Mouse (Mus musculus): ENCODE data around the gene Elp1. TPM values are rescaled to one million over a fixed set of nuclear protein-coding genes. Genes with fewer than 3 reads are reported as not detected.
A peak's percentile ranks its signal among the peaks of the same experiment; 100 is the strongest.

Elp1 gene
- 38.6 and 40.7 TPM in 2 replicates for polyA plus RNA-seq (2015; fragmentation: Nextera tagmentation; extraction: Ambion mirVana)

DNA sequence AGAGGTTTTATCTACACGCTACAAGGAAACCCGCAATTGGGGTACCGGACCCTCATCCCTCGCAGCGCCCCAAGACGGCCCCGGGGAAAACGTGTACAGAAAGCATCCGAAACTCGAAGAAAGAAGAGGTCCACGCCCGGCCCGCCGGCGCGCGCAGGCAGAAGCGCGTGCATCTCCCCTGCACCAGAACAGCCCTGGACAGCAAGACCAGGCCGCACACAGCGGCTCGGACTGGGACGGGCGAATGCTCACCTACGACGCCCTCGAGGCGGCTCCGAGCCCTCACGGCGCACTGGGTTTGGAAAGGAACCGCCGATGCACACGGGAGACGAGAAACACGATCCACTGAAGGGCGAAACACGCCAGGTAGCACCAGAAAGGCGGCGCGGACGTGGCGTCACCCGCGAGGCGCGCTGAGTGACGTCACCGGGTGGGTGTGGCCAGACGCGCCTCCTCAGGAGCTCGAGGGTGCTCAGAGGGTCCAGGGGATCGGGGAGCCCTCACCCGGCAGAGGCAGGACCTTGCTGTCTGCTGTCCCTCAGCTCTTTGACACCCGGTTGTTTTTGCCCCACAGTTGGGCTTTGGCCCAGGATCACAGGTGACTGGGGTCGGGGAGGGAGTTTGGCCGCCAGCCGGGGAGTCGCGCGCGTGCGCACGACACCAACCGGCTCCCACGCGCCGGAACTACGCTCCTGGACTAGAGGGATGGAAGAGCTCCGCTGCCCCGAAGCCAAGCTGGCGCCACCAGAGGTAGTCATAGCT lies at the start of gene Elp1, which contains the start of gene Fam206a:
Elp1 (minus strand) TSS at position 425 of the 762 bp plus-strand sequence.
Fam206a (plus strand) TSS at position 439 of the 762 bp plus-strand sequence.
- peak; percentile 94 for ATAC-seq (ENCODE audit: insufficient number of reproducible peaks, low FRiP score, low TSS enrichment, low read depth)
- WGBS = under 1% methylated on average over 72 of the region's 72 CpGs
- Histone ChIP-seq H3K9me3 (replicated peaks) (no peaks in the 10 kb centered on the region), H3K27me3 (no peaks in the 10 kb centered on the region), H3K4me2 (replicated peaks) (peak within 1 kb of the TSS; percentile 87), H3K4me1 (peaks cover 26% of the 10 kb centered on the region), H3K9ac (peak within 1 kb of the TSS; percentile 79), H3K36me3 (peaks cover 46% of the 10 kb centered on the region), H3K27ac (replicated peaks) (peak within 1 kb of the TSS; percentile 83), H3K4me3 (replicated peaks) (peak within 1 kb of the TSS; percentile 77)

DNA sequence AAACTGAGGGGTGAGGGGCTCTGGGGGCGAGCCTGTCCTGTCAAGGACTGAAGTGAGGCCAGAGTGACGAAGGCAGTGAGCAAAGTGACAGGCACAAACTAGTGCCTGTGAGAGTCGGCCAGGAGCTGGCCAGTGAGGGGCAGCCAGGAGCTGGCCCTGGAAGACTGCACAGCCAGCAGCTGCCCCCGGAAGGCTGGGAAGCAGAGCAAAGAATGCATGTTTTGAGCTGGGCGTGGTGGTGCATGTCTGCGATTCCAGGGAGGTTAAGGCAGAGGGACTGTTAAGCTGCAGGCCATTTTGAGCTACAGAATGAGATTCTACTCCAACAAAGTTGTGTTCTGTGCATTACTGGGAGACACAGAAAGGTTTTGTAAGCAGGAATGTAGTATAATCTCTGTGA lies 48.6 kb upstream of the Elp1 start:
- ATAC-seq (ENCODE audit: insufficient number of reproducible peaks, low FRiP score, low TSS enrichment, low read depth) = no peak
- Histone ChIP-seq H3K4me3 (replicated peaks) (no peak overlapping the region), H3K36me3 (0 out of 2 replicates have a peak, but pooled peaks cover 3% of the 10 kb centered on the region), H3K27me3 (no peaks in the 10 kb centered on the region), H3K9ac (no peak overlapping the region), H3K4me1 (peaks cover 5% of the 10 kb centered on the region; the same call in 1 of the 2 replicates), H3K27ac (replicated peaks) (peak overlapping the region; percentile 8), H3K9me3 (replicated peaks) (no peaks in the 10 kb centered on the region), H3K4me2 (replicated peaks) (no peak overlapping the region)
- 20% methylated on average over 6 of the region's 6 CpGs for WGBS

DNA sequence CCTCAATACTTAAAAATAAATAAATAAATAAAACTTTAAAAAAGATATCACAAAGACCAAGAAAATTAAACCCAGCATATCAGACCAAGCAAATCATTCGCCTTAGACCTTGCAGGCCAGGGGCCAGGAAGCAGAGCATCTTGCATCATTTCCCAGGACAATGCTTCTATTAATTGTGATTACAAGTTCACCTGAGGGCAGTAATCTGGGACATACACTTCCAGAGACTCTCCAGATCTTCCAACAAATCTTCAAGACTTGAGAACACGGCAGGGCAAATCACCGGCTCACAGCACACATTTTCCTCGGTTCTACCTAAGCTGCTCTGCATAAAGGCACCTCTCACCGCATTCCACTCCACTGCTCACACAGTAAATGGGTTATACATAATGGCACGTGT lies 45.9 kb upstream of the Elp1 start:
- ATAC-seq (ENCODE audit: insufficient number of reproducible peaks, low FRiP score, low TSS enrichment, low read depth) = no peak
- 74% methylated on average over 6 of the region's 6 CpGs for WGBS
- Histone ChIP-seq H3K36me3 (peaks cover 17% of the 10 kb centered on the region; the same call in 1 of the 2 replicates), H3K9me3 (replicated peaks) (no peaks in the 10 kb centered on the region), H3K4me1 (peaks cover 5% of the 10 kb centered on the region; the same call in 1 of the 2 replicates), H3K27ac (replicated peaks) (no peak overlapping the region), H3K4me2 (replicated peaks) (no peak overlapping the region), H3K9ac (no peak overlapping the region), H3K4me3 (replicated peaks) (no peak overlapping the region), H3K27me3 (no peaks in the 10 kb centered on the region)

DNA sequence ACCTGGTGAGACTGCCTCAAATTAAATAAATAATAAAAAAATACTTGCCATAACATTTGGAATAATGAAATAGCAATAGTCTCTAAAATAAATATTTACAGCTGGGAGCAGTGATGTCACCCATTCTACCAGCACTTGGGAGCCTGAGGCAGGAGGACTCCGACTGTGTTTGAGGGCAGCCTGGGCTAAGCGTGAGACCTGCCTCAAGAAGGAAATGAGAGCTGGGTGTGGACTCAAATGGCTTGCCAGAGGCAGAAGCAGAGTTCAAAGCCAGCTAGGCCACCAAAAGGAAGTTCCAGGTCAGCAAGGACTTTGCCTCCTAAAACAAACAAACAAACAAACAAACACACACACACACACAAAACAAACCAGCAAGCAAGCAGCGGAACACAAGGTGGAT lies 45.3 kb upstream of the Elp1 start:
- no peak overlapping the region for H3K9ac ChIP-seq
- H3K4me1 ChIP-seq = peaks cover 5% of the 10 kb centered on the region; the same call in 1 of the 2 replicates
- H3K9me3 ChIP-seq (replicated peaks) = no peaks in the 10 kb centered on the region
- no peak overlapping the region for H3K4me2 ChIP-seq (replicated peaks)
- no peaks in the 10 kb centered on the region for H3K27me3 ChIP-seq
- no peak overlapping the region for H3K27ac ChIP-seq (replicated peaks)
- no peak overlapping the region for H3K4me3 ChIP-seq (replicated peaks)
- ATAC-seq (ENCODE audit: insufficient number of reproducible peaks, low FRiP score, low TSS enrichment, low read depth) = no peak
- WGBS = 81% methylated on average over 3 of the region's 3 CpGs
- H3K36me3 ChIP-seq = peaks cover 17% of the 10 kb centered on the region; the same call in 1 of the 2 replicates

DNA sequence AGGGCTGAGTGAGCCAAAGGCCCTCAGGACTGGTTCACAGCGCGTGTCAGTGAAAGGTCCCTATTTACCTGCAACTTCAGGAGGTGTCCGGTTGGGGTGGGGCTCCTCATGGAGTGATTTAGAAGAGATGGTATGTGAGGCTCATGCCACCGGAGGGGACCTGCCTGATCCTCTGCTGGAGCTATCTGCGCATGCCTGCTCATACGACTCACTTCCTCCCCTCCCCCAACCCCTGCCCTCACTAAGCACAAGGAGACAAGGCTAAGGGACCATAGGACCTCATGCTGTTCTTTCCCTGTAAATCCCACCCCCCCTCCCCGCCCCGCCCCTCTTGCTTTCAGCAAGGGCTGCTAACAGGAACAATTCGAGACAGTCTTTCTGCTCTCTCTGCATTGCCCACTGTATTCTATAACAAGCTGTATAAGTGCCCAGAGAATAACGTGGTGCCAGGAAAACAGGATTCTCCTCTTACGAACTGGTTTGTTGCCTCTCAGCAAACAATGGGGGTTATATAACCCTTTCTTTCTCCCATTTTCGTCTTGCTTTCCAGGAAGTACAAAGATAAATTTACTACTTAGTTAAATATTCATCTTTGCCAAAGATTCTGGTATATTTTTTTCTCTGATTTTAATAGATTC lies 43.9 kb upstream of the Elp1 start:
- Histone ChIP-seq H3K9ac (no peak overlapping the region), H3K4me2 (replicated peaks) (no peak overlapping the region), H3K27me3 (no peaks in the 10 kb centered on the region), H3K27ac (replicated peaks) (0 out of 2 replicates have a peak overlapping the region, but pooled peaks have one; percentile 2), H3K36me3 (peaks cover 18% of the 10 kb centered on the region; the same call in 1 of the 2 replicates), H3K4me3 (replicated peaks) (no peak overlapping the region), H3K9me3 (replicated peaks) (no peaks in the 10 kb centered on the region), H3K4me1 (peaks cover 5% of the 10 kb centered on the region; the same call in 1 of the 2 replicates)
- peak; percentile 36; the same call in 1 of the 2 replicates for ATAC-seq (ENCODE audit: insufficient number of reproducible peaks, low FRiP score, low TSS enrichment, low read depth)
- 58% methylated on average over 12 of the region's 12 CpGs for WGBS

DNA sequence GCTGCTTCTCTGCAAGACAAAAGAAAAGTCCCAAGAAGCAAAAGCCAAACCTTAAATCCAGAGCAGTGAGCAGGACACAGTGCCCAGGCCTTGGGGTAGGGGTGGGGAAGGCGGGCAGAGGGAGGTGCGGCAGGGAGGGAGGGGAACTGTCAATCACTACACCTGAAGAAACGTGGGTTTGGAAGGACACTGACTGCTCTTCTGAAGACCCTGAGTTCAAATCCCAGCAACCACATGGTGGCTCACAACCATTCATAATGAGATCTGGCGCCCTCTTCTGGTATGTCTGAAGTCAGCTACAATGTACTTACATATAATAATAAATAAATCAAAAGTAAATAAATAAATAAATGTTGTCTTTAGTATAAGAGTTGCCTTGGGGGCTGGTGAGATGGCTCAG lies 42.8 kb upstream of the Elp1 start:
- 89% methylated on average over 4 of the region's 4 CpGs for WGBS
- no peak overlapping the region for H3K4me3 ChIP-seq (replicated peaks)
- no peak overlapping the region for H3K9ac ChIP-seq
- H3K27me3 ChIP-seq = no peaks in the 10 kb centered on the region
- peaks cover 28% of the 10 kb centered on the region; the same call in 1 of the 2 replicates for H3K36me3 ChIP-seq
- no peaks in the 10 kb centered on the region for H3K4me1 ChIP-seq
- ATAC-seq (ENCODE audit: insufficient number of reproducible peaks, low FRiP score, low TSS enrichment, low read depth) = no peak
- H3K9me3 ChIP-seq (replicated peaks) = no peaks in the 10 kb centered on the region
- no peak overlapping the region for H3K27ac ChIP-seq (replicated peaks)
- H3K4me2 ChIP-seq (replicated peaks) = no peak overlapping the region

DNA sequence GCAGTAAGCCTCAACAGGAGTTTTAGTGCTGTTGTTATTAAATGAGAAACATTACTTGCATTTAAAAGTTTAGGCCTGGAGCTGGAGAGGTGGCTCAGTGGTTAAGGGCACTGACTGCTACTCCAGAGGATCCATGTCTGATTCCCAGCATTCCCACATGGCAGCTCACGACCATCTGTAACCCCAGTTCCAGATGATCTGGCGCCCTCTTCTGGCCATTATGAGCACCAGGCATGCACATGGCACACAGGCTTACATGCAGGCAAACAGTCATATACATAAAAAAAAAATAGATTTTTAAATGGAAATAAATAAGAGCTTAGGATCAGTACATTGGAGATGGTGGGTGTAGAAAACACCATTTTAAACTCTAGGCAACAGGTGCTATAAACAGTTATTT lies 41.8 kb upstream of the Elp1 start:
- no peak for ATAC-seq (ENCODE audit: insufficient number of reproducible peaks, low FRiP score, low TSS enrichment, low read depth)
- Histone ChIP-seq H3K9me3 (replicated peaks) (no peaks in the 10 kb centered on the region), H3K27me3 (no peaks in the 10 kb centered on the region), H3K4me1 (no peaks in the 10 kb centered on the region), H3K27ac (replicated peaks) (no peak overlapping the region), H3K4me2 (replicated peaks) (no peak overlapping the region), H3K9ac (no peak overlapping the region), H3K4me3 (replicated peaks) (no peak overlapping the region), H3K36me3 (peaks cover 28% of the 10 kb centered on the region; the same call in 1 of the 2 replicates)
- WGBS = 80% methylated on average over 2 of the region's 2 CpGs

DNA sequence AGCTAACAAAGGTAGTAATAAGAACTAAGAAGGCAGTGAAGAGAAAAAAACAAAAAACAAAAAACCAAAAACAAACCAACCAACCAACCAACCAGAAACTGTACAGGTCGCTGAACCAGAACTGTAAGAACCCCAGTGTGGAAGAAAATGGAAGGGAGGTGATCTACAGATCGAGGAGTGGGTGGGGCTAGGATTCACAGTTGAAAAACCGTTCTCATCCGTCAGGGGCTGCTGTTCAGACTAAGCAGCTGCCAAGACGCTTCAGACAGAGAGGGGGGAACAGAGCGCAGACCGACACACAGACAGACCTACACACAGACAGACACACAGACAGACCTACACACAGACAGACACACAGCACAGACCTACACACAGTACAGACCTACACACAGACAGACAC lies 40.4 kb upstream of the Elp1 start:
- WGBS = 75% methylated on average over 7 of the region's 7 CpGs
- H3K4me3 ChIP-seq (replicated peaks) = no peak overlapping the region
- ATAC-seq (ENCODE audit: insufficient number of reproducible peaks, low FRiP score, low TSS enrichment, low read depth) = no peak
- no peaks in the 10 kb centered on the region for H3K4me1 ChIP-seq
- peaks cover 28% of the 10 kb centered on the region; the same call in 1 of the 2 replicates for H3K36me3 ChIP-seq
- H3K9me3 ChIP-seq (replicated peaks) = no peaks in the 10 kb centered on the region
- H3K9ac ChIP-seq = no peak overlapping the region
- no peaks in the 10 kb centered on the region for H3K27me3 ChIP-seq
- H3K27ac ChIP-seq (replicated peaks) = no peak overlapping the region
- H3K4me2 ChIP-seq (replicated peaks) = no peak overlapping the region

DNA sequence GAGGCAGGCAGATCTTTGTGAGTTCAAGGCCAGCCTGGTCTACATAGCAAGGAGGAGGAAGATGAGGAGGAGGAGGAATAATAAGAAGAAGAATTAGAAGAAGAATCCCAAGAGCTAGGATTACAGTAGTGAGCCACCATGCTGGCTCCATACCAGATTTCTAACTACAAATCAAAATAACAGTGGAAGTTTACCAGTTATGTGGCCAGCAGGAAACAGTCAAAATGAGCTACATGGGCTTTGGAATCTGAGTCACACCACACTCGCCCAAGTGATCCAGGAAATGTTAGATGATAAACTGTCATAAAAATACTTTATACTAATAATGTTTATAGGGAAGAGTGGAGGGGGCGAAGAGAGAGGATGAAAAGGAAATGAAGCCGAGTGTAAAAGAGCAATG lies 38.2 kb upstream of the Elp1 start:
- Histone ChIP-seq H3K36me3 (peaks cover 25% of the 10 kb centered on the region; the same call in 1 of the 2 replicates), H3K4me1 (no peaks in the 10 kb centered on the region)

DNA sequence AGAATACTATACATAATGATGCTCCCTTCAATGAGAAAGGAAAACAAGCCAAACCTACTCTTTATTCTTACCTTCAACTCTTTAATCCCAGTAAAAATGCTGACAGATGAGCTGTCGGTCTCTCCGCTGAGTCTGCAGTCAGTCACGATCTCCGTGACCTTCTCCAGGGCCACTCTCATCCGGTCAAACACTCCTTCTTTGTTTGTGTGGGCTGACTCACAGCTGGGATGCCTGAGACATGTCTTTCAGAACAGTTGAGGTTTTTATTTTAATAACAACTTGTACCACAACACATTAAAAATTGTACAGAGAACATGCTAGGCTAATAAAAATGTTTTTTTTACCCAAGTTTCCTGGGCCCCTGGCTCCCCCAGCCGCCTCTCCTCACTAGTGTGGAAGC lies 35.5 kb upstream of the Elp1 start:
- H3K9me3 ChIP-seq (replicated peaks) = no peaks in the 10 kb centered on the region
- H3K27ac ChIP-seq (replicated peaks) = no peak overlapping the region
- no peaks in the 10 kb centered on the region for H3K27me3 ChIP-seq
- no peaks in the 10 kb centered on the region for H3K4me1 ChIP-seq
- H3K36me3 ChIP-seq = peaks cover 15% of the 10 kb centered on the region; the same call in 1 of the 2 replicates
- H3K4me2 ChIP-seq (replicated peaks) = no peak overlapping the region
- no peak overlapping the region for H3K4me3 ChIP-seq (replicated peaks)
- no peak overlapping the region for H3K9ac ChIP-seq
- no peak for ATAC-seq (ENCODE audit: insufficient number of reproducible peaks, low FRiP score, low TSS enrichment, low read depth)
- WGBS = 81% methylated on average over 6 of the region's 6 CpGs

More for the DNA sequence above, 38.2 kb upstream of the Elp1 start:
- Histone ChIP-seq H3K4me3 (replicated peaks) (no peak overlapping the region), H3K9ac (no peak overlapping the region), H3K4me2 (replicated peaks) (no peak overlapping the region), H3K27me3 (no peaks in the 10 kb centered on the region), H3K27ac (replicated peaks) (no peak overlapping the region), H3K9me3 (replicated peaks) (no peaks in the 10 kb centered on the region)
- no peak for ATAC-seq (ENCODE audit: insufficient number of reproducible peaks, low FRiP score, low TSS enrichment, low read depth)
- WGBS = 86% methylated on average over 3 of the region's 3 CpGs

DNA sequence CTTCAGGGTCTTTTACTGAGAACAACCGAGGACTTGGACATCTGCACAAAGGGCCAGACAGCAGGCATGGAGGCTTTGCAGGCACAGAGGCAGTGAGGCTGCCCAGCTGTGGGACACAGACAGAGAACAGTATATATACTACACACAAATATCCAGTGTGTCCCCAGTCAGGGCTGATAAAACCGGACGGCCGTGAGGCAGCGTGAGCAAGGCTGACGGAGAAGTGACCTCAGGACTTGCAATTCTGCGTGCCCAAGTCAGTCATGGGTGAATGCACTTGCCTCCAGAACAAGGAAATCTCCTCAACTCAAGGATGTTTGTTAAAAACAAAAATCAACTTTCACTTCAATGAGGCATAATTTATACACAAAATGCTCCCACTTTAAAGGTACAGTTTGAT lies 29.9 kb upstream of the Elp1 start:
- Histone ChIP-seq H3K27ac (replicated peaks) (no peak overlapping the region), H3K4me3 (replicated peaks) (no peak overlapping the region), H3K4me2 (replicated peaks) (no peak overlapping the region), H3K36me3 (peaks cover 10% of the 10 kb centered on the region; the same call in 1 of the 2 replicates), H3K9ac (no peak overlapping the region), H3K4me1 (no peaks in the 10 kb centered on the region), H3K27me3 (no peaks in the 10 kb centered on the region), H3K9me3 (replicated peaks) (no peaks in the 10 kb centered on the region)
- ATAC-seq (ENCODE audit: insufficient number of reproducible peaks, low FRiP score, low TSS enrichment, low read depth) = no peak
- 85% methylated on average over 7 of the region's 7 CpGs for WGBS
